Mouse (Mus musculus): ENCODE results near the gene Slc24a2.

DNA sequence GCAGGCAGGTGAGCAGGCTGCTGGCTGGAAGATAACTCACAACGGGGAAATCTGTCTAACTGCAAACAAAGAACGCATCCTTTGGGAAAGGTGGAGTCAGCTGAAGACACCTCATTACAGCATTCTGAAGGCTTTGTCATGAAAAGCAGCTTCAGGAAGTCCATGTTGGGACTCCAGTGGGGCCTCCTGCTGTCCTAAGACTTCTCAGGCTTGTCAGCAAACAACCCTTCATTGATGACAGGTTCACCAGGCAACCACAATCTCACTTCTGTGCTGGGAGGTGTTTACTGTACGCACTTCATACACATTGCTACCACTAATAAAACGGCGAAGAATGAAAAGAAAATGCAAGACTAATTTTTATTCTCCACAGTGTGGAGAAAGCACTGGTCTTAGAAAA, 165.1 kb downstream of the Slc24a2 start:
- no peak for TF ChIP-seq POLR2A (IDR thresholded peaks at IDR 0.05; ENCODE audit: low read depth, low read length)
- TF ChIP-seq CTCF (IDR thresholded peaks at IDR 0.05; ENCODE audit: extremely low read depth, insufficient read length, insufficient replicate concordance, low read depth, low read length), result no peak
